In genomic region chr8:71477196-71477845, GRCm38 (mm10) we compare ENCODE assay signal across 7 mouse cellular contexts. TPM values are rescaled to one million over a fixed set of nuclear protein-coding genes. Genes with fewer than 3 reads are reported as not detected.
DNase-seq lines count a peak whose midpoint lies in the region; ATAC-seq and TF ChIP-seq lines count a peak whose summit lies in the region.

No protein-coding gene starts in this region.

- peak; percentile 55 for ATAC-seq in forebrain, postnatal 0 days
- no peak for ATAC-seq in liver, embryonic 13.5 days (ENCODE audit: low read depth)
- no peak for ATAC-seq in stomach, embryonic 14.5 days (ENCODE audit: insufficient number of reproducible peaks, insufficient read depth, low FRiP score, low read depth)

- WGBS in forebrain, postnatal 0 days: 36% methylated on average over 14 of the region's 14 CpGs
- WGBS in liver, embryonic 13.5 days (ENCODE audit: insufficient replicate concordance): 38% methylated on average over 14 of the region's 14 CpGs
- 53% methylated on average over 14 of the region's 14 CpGs for WGBS in stomach, embryonic 14.5 days

- peak overlapping the region; percentile 68; the same call in 1 of the 2 replicates for H3K9ac ChIP-seq in forebrain, postnatal 0 days
- peak overlapping the region; percentile 78; the same call in 1 of the 2 replicates for H3K9ac ChIP-seq in liver, embryonic 13.5 days
- 0 out of 2 replicates have a peak overlapping the region, but pooled peaks have one; percentile 52 for H3K9ac ChIP-seq in stomach, embryonic 14.5 days (replicated peaks; ENCODE audit: low read depth, low read length)

- peaks cover 66% of the 10 kb centered on the region for H3K36me3 ChIP-seq in forebrain, postnatal 0 days (ENCODE audit: insufficient read depth)
- peaks cover 31% of the 10 kb centered on the region for H3K36me3 ChIP-seq in liver, embryonic 13.5 days
- H3K36me3 ChIP-seq in stomach, embryonic 14.5 days (ENCODE audit: control insufficient read depth, insufficient read depth, low read length): peaks cover 44% of the 10 kb centered on the region

- peak overlapping the region; percentile 88 for H3K4me2 ChIP-seq in forebrain, postnatal 0 days (ENCODE audit: low read depth)
- H3K4me2 ChIP-seq in liver, embryonic 13.5 days: peak overlapping the region; percentile 92
- peak overlapping the region; percentile 62 for H3K4me2 ChIP-seq in stomach, embryonic 14.5 days (replicated peaks; ENCODE audit: low read depth, low read length)

- no peaks in the 10 kb centered on the region for H3K9me3 ChIP-seq in forebrain, postnatal 0 days (ENCODE audit: low read length)
- no peaks in the 10 kb centered on the region for H3K9me3 ChIP-seq in liver, embryonic 13.5 days (replicated peaks)
- no peaks in the 10 kb centered on the region for H3K9me3 ChIP-seq in stomach, embryonic 14.5 days (ENCODE audit: control insufficient read depth, low read depth, low read length)

- peak; percentile 46 for DNase-seq in right cerebral cortex, postnatal 14 days
- no peak for DNase-seq in right cerebral cortex, postnatal 25 days
- peak; percentile 67 for DNase-seq in brain, embryonic 14.5 days (ENCODE audit: low read depth)
- DNase-seq in forebrain, postnatal 0 days: peak; percentile 70
- DNase-seq in liver, embryonic 13.5 days: no peak
- DNase-seq in layer of hippocampus, adult 9-10 months (ENCODE audit: low spot score): no peak

- peak; percentile 58 for TF ChIP-seq CTCF in brain, embryonic 14.5 days (IDR thresholded peaks at IDR 0.05; ENCODE audit: borderline replicate concordance, extremely low read depth, insufficient read depth, insufficient read length)
- peak; percentile 68 for TF ChIP-seq CTCF in forebrain, postnatal 0 days (IDR thresholded peaks at IDR 0.05; ENCODE audit: low read depth)

- no peaks in the 10 kb centered on the region for H3K27me3 ChIP-seq in forebrain, postnatal 0 days (ENCODE audit: insufficient read depth, low read length)
- H3K27me3 ChIP-seq in liver, embryonic 13.5 days: peaks cover 37% of the 10 kb centered on the region
- H3K27me3 ChIP-seq in stomach, embryonic 14.5 days (ENCODE audit: control insufficient read depth, insufficient read depth, low read length): no peaks in the 10 kb centered on the region

- H3K27ac ChIP-seq in forebrain, postnatal 0 days (ENCODE audit: low read depth, low read length): peak overlapping the region; percentile 91
- 0 out of 2 replicates have a peak overlapping the region, but pooled peaks have one; percentile 82 for H3K27ac ChIP-seq in liver, embryonic 13.5 days
- H3K27ac ChIP-seq in stomach, embryonic 14.5 days (ENCODE audit: low read length): no peak overlapping the region

- no peak for TF ChIP-seq POLR2A in brain, embryonic 14.5 days (IDR thresholded peaks at IDR 0.05; ENCODE audit: borderline replicate concordance, extremely low read depth, insufficient read depth, insufficient read length, poor library complexity, severe bottlenecking)

- H3K4me3 ChIP-seq in forebrain, postnatal 0 days (ENCODE audit: low read depth, low read length): peak overlapping the region; percentile 55
- peak overlapping the region; percentile 71 for H3K4me3 ChIP-seq in liver, embryonic 13.5 days (replicated peaks)
- peak overlapping the region; percentile 57; the same call in 1 of the 2 replicates for H3K4me3 ChIP-seq in stomach, embryonic 14.5 days (ENCODE audit: low read depth, low read length)

- peaks cover 5% of the 10 kb centered on the region for H3K4me1 ChIP-seq in forebrain, postnatal 0 days (ENCODE audit: insufficient read depth)
- peaks cover 45% of the 10 kb centered on the region for H3K4me1 ChIP-seq in liver, embryonic 13.5 days (replicated peaks)
- no peaks in the 10 kb centered on the region for H3K4me1 ChIP-seq in stomach, embryonic 14.5 days (ENCODE audit: control insufficient read depth, insufficient read depth, low read length)

RNA-seq across cellular contexts. Expression of gene Dda1, which starts 8.3 kb away (rescaled TPM):
- 206 and 229 TPM in 2 replicates for polyA plus RNA-seq in brain, embryonic 14.5 days (2012; rRNA removed)
- total RNA-seq in forebrain, postnatal 0 days (2014; rRNA removed): 179 and 184 TPM in 2 replicates
- polyA plus RNA-seq in forebrain, postnatal 0 days (2015; fragmentation: Nextera tagmentation; extraction: Ambion mirVana): 274 and 283 TPM in 2 replicates
- polyA plus RNA-seq in liver, embryonic 13.5 days (2015; fragmentation: Nextera tagmentation; extraction: Ambion mirVana): 50.9 and 51.6 TPM in 2 replicates
- polyA plus RNA-seq in stomach, embryonic 14.5 days (2014; fragmentation: Nextera tagmentation; extraction: Ambion mirVana): 94.8 and 98.9 TPM in 2 replicates

RNA-seq across cellular contexts. Expression of gene Ano8, which starts 8.4 kb away (rescaled TPM):
- 124 and 153 TPM in 2 replicates for polyA plus RNA-seq in brain, embryonic 14.5 days (2012; rRNA removed)
- total RNA-seq in forebrain, postnatal 0 days (2014; rRNA removed): 76.5 and 82.2 TPM in 2 replicates
- polyA plus RNA-seq in forebrain, postnatal 0 days (2015; fragmentation: Nextera tagmentation; extraction: Ambion mirVana): 5.9 and 7.7 TPM in 2 replicates
- 0.12 and 0.14 TPM in 2 replicates for polyA plus RNA-seq in liver, embryonic 13.5 days (2015; fragmentation: Nextera tagmentation; extraction: Ambion mirVana)
- polyA plus RNA-seq in stomach, embryonic 14.5 days (2014; fragmentation: Nextera tagmentation; extraction: Ambion mirVana): 2.3 TPM in 2 replicates

RNA-seq across cellular contexts. Expression of gene Gtpbp3, which starts 10.6 kb away (rescaled TPM):
- 25.5 and 34.2 TPM in 2 replicates for polyA plus RNA-seq in brain, embryonic 14.5 days (2012; rRNA removed)
- total RNA-seq in forebrain, postnatal 0 days (2014; rRNA removed): 23.6 and 33.6 TPM in 2 replicates
- 6.9 and 9.4 TPM in 2 replicates for polyA plus RNA-seq in forebrain, postnatal 0 days (2015; fragmentation: Nextera tagmentation; extraction: Ambion mirVana)
- 6.8 and 7.3 TPM in 2 replicates for polyA plus RNA-seq in liver, embryonic 13.5 days (2015; fragmentation: Nextera tagmentation; extraction: Ambion mirVana)
- 7.1 and 7.2 TPM in 2 replicates for polyA plus RNA-seq in stomach, embryonic 14.5 days (2014; fragmentation: Nextera tagmentation; extraction: Ambion mirVana)

RNA-seq across cellular contexts. Expression of gene Mrpl34, which starts 12.6 kb away (rescaled TPM):
- polyA plus RNA-seq in brain, embryonic 14.5 days (2012; rRNA removed): 94.8 and 124 TPM in 2 replicates
- 75.0 and 80.5 TPM in 2 replicates for total RNA-seq in forebrain, postnatal 0 days (2014; rRNA removed)
- 145 and 184 TPM in 2 replicates for polyA plus RNA-seq in forebrain, postnatal 0 days (2015; fragmentation: Nextera tagmentation; extraction: Ambion mirVana)
- 154 and 157 TPM in 2 replicates for polyA plus RNA-seq in liver, embryonic 13.5 days (2015; fragmentation: Nextera tagmentation; extraction: Ambion mirVana)
- 139 and 154 TPM in 2 replicates for polyA plus RNA-seq in stomach, embryonic 14.5 days (2014; fragmentation: Nextera tagmentation; extraction: Ambion mirVana)

RNA-seq across cellular contexts. Expression of gene Abhd8, which starts 13.9 kb away (rescaled TPM):
- polyA plus RNA-seq in brain, embryonic 14.5 days (2012; rRNA removed): 163 and 168 TPM in 2 replicates
- 187 and 210 TPM in 2 replicates for total RNA-seq in forebrain, postnatal 0 days (2014; rRNA removed)
- polyA plus RNA-seq in forebrain, postnatal 0 days (2015; fragmentation: Nextera tagmentation; extraction: Ambion mirVana): 168 and 169 TPM in 2 replicates
- 12.3 and 13.2 TPM in 2 replicates for polyA plus RNA-seq in liver, embryonic 13.5 days (2015; fragmentation: Nextera tagmentation; extraction: Ambion mirVana)
- 28.4 and 30.0 TPM in 2 replicates for polyA plus RNA-seq in stomach, embryonic 14.5 days (2014; fragmentation: Nextera tagmentation; extraction: Ambion mirVana)

Comparison
In these comparisons a context has a peak if more than half of its experiments do, and no peak if none do; other contexts are left out.
1. DNase-seq: peak in right cerebral cortex, postnatal 14 days (single experiment), brain, embryonic 14.5 days (single experiment) and forebrain, postnatal 0 days (single experiment); none in right cerebral cortex, postnatal 25 days (single experiment), liver, embryonic 13.5 days (single experiment) and layer of hippocampus, adult 9-10 months (single experiment).
2. RNA of gene Ano8, which starts 8.4 kb away (polyA plus RNA-seq): 124 to 153 TPM in brain, embryonic 14.5 days; 5.9 to 7.7 TPM in forebrain, postnatal 0 days, 2.3 TPM in stomach, embryonic 14.5 days and 0.12 to 0.14 TPM in liver, embryonic 13.5 days; every median in the first group is over 10 times any median in the second.
3. Peak in every context shown above with its lines, with median percentiles within 50 percentile points of each other: H3K4me2 ChIP-seq, H3K4me3 ChIP-seq and H3K9ac ChIP-seq.